Mouse (Mus musculus) embryonic facial prominence, embryonic 11.5 days (tissue): ENCODE data around the gene Matn4. TPM values are rescaled to one million over a fixed set of nuclear protein-coding genes. Genes with fewer than 3 reads are reported as not detected.

Experiments
- ATAC-seq: fragments of 200-750 bp; cut with Nextera tagmentation; replicated peaks from 2 replicates; pipeline ENCODE4 v1.8.0; 2017; ENCODE audit warnings: low read depth; ENCODE audit not compliant: insufficient number of reproducible peaks, low FRiP score, low TSS enrichment
- DNase-seq: peaks from one replicate; pipeline ENCODE4 v3.0.0-alpha.2; 2015; ENCODE audit warnings: low spot score
- H3K27ac ChIP-seq: fragments of 300-500 bp; sonication (generic); replicated peaks from 2 replicates; pipeline ENCODE4 v1.5.1; 2014; ENCODE audit warnings: mild to moderate bottlenecking, low read depth, low read length, control low read depth
- H3K27me3 ChIP-seq: fragments of 300-500 bp; sonication (generic); 2 replicates; pipeline ENCODE4 v1.6.1; 2014; ENCODE audit warnings: mild to moderate bottlenecking, low read length, moderate library complexity, mixed read lengths; ENCODE audit not compliant: control insufficient read depth, insufficient read depth
- H3K36me3 ChIP-seq: fragments of 300-500 bp; sonication (generic); replicated peaks from 2 replicates; pipeline ENCODE4 v1.6.1; 2014; ENCODE audit warnings: low read depth, mild to moderate bottlenecking, low read length, moderate library complexity, mixed read lengths; ENCODE audit not compliant: control insufficient read depth, insufficient read depth
- H3K4me1 ChIP-seq: fragments of 300-500 bp; sonication (generic); 2 replicates; pipeline ENCODE4 v1.6.1; 2014; ENCODE audit warnings: low read length, mixed read lengths; ENCODE audit not compliant: control insufficient read depth, insufficient read depth
- H3K4me2 ChIP-seq: fragments of 300-500 bp; sonication (generic); 2 replicates; pipeline ENCODE4 v1.6.1; 2014; ENCODE audit warnings: low read depth, mild to moderate bottlenecking, control low read depth, low read length, moderate library complexity
- H3K4me3 ChIP-seq: fragments of 300-500 bp; sonication (generic); 2 replicates; pipeline ENCODE4 v1.5.1; 2014; ENCODE audit warnings: low read depth, low read length, control low read depth
- H3K9ac ChIP-seq: fragments of 300-500 bp; sonication (generic); replicated peaks from 2 replicates; pipeline ENCODE4 v1.6.1; 2014; ENCODE audit warnings: mild to moderate bottlenecking, control low read depth, low read length
- H3K9me3 ChIP-seq: fragments of 300-500 bp; sonication (generic); replicated peaks from 2 replicates; pipeline ENCODE4 v1.6.1; 2016; ENCODE audit warnings: mild to moderate bottlenecking, low read length, inconsistent platforms, mixed read lengths; ENCODE audit not compliant: control insufficient read depth
- WGBS: fragments of 180-500 bp; shearing (Covaris S2); extraction: QIAGEN DNeasy Blood & Tissue Kit; methylation state at CpG from one replicate; pipeline ENCODE4 v1.1.7; 2014; 5-methylcytosine and 5-hydroxymethylcytosine counted together
- polyA plus RNA-seq: library from polyadenylated mRNA; unstranded; fragments of >200 nt; fragmentation: Nextera tagmentation; extraction: Ambion mirVana; gene quantifications from 2 replicates; pipeline ENCODE4 v1.2.1, GENCODE M21; 2014

Matn4 gene
- polyA plus RNA-seq, 1 experiment from 2014 or later, result 1.3 TPM

GRCm38 (mm10) chr2:164403396-164404081 lies 1.4 kb downstream of the Matn4 start:
- no peaks in the 10 kb centered on the region for H3K36me3 ChIP-seq
- DNase-seq (no peak), ATAC-seq (no peak)
- WGBS, result 6% methylated on average over 14 of the region's 14 CpGs
- H3K27me3 ChIP-seq, result peaks cover 82% of the 10 kb centered on the region
- H3K27ac ChIP-seq, result no peak overlapping the region
- H3K4me3 ChIP-seq, result 0 out of 2 replicates have a peak overlapping the region, but pooled peaks have one; percentile 6
- no peak overlapping the region; the same call in 1 of the 2 replicates for H3K4me2 ChIP-seq
- peaks cover 4% of the 10 kb centered on the region; the same call in 1 of the 2 replicates for H3K4me1 ChIP-seq
- no peaks in the 10 kb centered on the region for H3K9me3 ChIP-seq
- no peak overlapping the region for H3K9ac ChIP-seq

DNA sequence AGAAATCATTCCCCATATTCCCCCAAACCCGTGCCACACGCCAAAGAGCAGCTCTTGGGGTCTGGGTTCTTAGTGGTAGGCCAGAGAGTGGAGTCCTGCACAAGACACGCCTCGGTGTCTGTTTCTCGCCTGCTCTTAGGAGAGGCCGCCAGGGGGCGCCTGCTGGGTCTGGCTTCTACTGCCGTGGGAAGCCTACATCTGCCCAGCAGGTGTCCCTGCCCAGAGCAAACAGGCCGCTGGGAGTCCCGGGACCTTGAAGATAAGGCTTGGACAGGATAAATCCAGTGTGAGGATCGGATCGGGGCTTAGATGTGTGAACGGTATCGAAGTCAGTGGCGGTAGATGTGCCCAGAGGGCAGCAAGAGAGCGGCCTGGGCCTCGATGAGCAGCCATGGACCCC lies 2.1 kb downstream of the Matn4 start, which contains the start of gene Rbpjl:
Gene Rbpjl (plus strand): TSS at position 236 of the 400 bp plus-strand sequence.
- DNase-seq, result peak; percentile 88
- no peaks in the 10 kb centered on the region for H3K9me3 ChIP-seq
- 3% methylated on average over 17 of the region's 17 CpGs for WGBS
- H3K4me3 ChIP-seq, result 0 out of 2 replicates have a peak within 1 kb of the TSS, but pooled peaks have one; percentile 6
- H3K4me1 ChIP-seq, result peaks cover 4% of the 10 kb centered on the region; the same call in 1 of the 2 replicates
- H3K4me2 ChIP-seq, result no peak within 1 kb of the TSS; the same call in 1 of the 2 replicates
- no peak within 1 kb of the TSS for H3K9ac ChIP-seq
- peak; percentile 49; the same call in 1 of the 2 replicates for ATAC-seq
- H3K27me3 ChIP-seq, result peaks cover 77% of the 10 kb centered on the region
- no peak within 1 kb of the TSS for H3K27ac ChIP-seq
- no peaks in the 10 kb centered on the region for H3K36me3 ChIP-seq

GRCm38 (mm10) chr2:164396911-164397310 lies 8.0 kb downstream of the Matn4 start:
- Histone ChIP-seq H3K9me3 (no peaks in the 10 kb centered on the region), H3K27me3 (peaks cover 30% of the 10 kb centered on the region), H3K4me3 (no peak overlapping the region), H3K4me1 (no peaks in the 10 kb centered on the region; the same call in 1 of the 2 replicates), H3K4me2 (no peak overlapping the region), H3K9ac (no peak overlapping the region), H3K27ac (no peak overlapping the region), H3K36me3 (no peaks in the 10 kb centered on the region)
- 74% methylated on average over 12 of the region's 12 CpGs for WGBS
- DNase-seq (no peak), ATAC-seq (no peak)

DNA sequence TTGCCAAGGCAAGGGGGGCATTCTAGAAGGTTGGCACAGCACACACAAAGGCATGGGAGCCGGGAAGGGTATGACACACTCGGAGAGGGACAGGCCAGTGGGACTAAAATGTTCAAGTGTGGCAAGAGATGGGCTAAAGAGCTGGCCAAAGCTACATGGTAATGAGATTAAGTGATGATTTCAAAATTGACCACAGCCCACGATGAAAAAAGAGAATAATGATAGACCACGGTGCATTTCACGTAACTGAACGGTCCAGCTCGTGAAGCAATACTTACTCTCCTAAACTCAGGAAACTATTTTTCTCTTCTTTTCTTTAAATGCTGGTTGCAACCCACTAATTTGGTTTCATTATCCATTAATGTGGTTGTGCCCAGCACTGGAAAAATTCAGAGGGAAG lies 8.9 kb downstream of the Matn4 start:
- Histone ChIP-seq H3K4me3 (no peak overlapping the region), H3K9me3 (no peaks in the 10 kb centered on the region), H3K4me1 (no peaks in the 10 kb centered on the region; the same call in 1 of the 2 replicates), H3K9ac (no peak overlapping the region), H3K27ac (no peak overlapping the region), H3K27me3 (peaks cover 23% of the 10 kb centered on the region), H3K4me2 (no peak overlapping the region), H3K36me3 (no peaks in the 10 kb centered on the region)
- no peak for ATAC-seq
- no peak for DNase-seq
- WGBS, result 94% methylated on average over 7 of the region's 7 CpGs

DNA sequence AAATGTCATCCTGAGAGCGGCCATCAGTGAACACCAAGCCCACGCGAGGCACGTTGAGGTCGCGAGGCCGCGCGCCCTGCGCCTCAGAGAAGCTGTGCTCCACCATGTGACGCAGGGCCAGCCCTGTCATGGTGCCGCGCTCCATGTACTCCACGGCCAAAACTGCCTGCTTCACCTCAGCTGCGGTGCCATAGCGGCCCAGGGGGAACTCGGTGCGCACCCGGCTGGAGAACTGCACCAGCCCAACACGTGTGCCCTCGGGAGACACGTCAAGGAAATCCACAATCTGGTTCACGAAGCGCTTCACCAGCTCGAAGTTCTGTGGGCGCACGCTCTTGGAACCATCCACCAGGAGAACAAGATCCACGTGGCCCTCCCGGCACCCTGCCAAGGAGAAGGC lies 11.8 kb downstream of the Matn4 start:
- WGBS, result 79% methylated on average over 29 of the region's 29 CpGs
- no peak for DNase-seq
- ATAC-seq, result no peak
- no peaks in the 10 kb centered on the region for H3K9me3 ChIP-seq
- no peak overlapping the region for H3K27ac ChIP-seq
- no peaks in the 10 kb centered on the region for H3K27me3 ChIP-seq
- H3K4me3 ChIP-seq, result no peak overlapping the region
- no peaks in the 10 kb centered on the region for H3K4me1 ChIP-seq
- no peak overlapping the region for H3K4me2 ChIP-seq
- no peaks in the 10 kb centered on the region for H3K36me3 ChIP-seq
- no peak overlapping the region for H3K9ac ChIP-seq

- Histone ChIP-seq H3K4me2 (peak overlapping the region; percentile 78), H3K4me3 (peak overlapping the region; percentile 44), H3K27ac (peak overlapping the region; percentile 59; the same call in 1 of the 2 replicates), H3K9me3 (no peaks in the 10 kb centered on the region), H3K27me3 (no peaks in the 10 kb centered on the region), H3K36me3 (no peaks in the 10 kb centered on the region), H3K4me1 (0 out of 2 replicates have a peak, but pooled peaks cover 3% of the 10 kb centered on the region), H3K9ac (peak overlapping the region; percentile 58)
- under 1% methylated on average over 30 of the region's 30 CpGs for WGBS
- DNase-seq, result peak; percentile 88
- ATAC-seq, result 0 out of 2 replicates have a peak, but pooled peaks have one; percentile 21
Observed at GRCm38 (mm10) chr2:164389499-164389898, 15.5 kb downstream of the Matn4 start.

DNA sequence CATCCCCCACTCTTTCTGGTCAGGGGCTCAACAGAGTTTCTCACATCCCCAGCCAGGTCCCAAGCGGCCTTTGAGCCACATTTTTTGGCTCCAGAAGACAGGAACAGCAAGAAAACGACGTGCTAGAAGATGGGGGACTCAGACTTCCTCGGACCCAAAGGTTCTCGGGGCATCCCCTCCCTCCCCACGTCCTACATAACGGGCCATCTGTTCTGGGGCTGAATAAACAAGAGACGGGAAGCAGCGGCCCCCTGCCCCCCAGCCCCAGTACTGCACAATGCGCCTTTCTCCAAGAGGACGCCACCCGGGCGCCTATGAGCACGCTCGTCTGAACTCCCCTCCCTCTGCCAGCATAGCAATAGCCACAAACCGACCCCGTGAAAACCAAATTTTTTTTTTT lies 15.9 kb downstream of the Matn4 start, which contains the start of gene Slpi:
Gene Slpi (minus strand): TSS at position 76 of the 400 bp plus-strand sequence.
- ATAC-seq, result peak; percentile 55
- Histone ChIP-seq H3K9ac (peak within 1 kb of the TSS; percentile 58), H3K4me3 (peak within 1 kb of the TSS; percentile 44), H3K4me2 (peak within 1 kb of the TSS; percentile 78), H3K36me3 (no peaks in the 10 kb centered on the region), H3K27me3 (no peaks in the 10 kb centered on the region), H3K4me1 (0 out of 2 replicates have a peak, but pooled peaks cover 3% of the 10 kb centered on the region), H3K27ac (peak within 1 kb of the TSS; percentile 59; the same call in 1 of the 2 replicates), H3K9me3 (no peaks in the 10 kb centered on the region)
- peak; percentile 68 for DNase-seq
- 4% methylated on average over 17 of the region's 17 CpGs for WGBS

GRCm38 (mm10) chr2:164386953-164387352 lies 18.0 kb downstream of the Matn4 start:
- H3K9ac ChIP-seq, result no peak overlapping the region
- peak; percentile 44 for DNase-seq
- no peak overlapping the region for H3K4me2 ChIP-seq
- H3K36me3 ChIP-seq, result no peaks in the 10 kb centered on the region
- no peak overlapping the region for H3K27ac ChIP-seq
- 23% methylated on average over 8 of the region's 8 CpGs for WGBS
- no peaks in the 10 kb centered on the region for H3K9me3 ChIP-seq
- 0 out of 2 replicates have a peak, but pooled peaks cover 3% of the 10 kb centered on the region for H3K4me1 ChIP-seq
- ATAC-seq, result no peak
- no peak overlapping the region for H3K4me3 ChIP-seq
- no peaks in the 10 kb centered on the region for H3K27me3 ChIP-seq
